Mouse (Mus musculus): ENCODE measurements around the gene Sall4.

Sall4 gene

DNA sequence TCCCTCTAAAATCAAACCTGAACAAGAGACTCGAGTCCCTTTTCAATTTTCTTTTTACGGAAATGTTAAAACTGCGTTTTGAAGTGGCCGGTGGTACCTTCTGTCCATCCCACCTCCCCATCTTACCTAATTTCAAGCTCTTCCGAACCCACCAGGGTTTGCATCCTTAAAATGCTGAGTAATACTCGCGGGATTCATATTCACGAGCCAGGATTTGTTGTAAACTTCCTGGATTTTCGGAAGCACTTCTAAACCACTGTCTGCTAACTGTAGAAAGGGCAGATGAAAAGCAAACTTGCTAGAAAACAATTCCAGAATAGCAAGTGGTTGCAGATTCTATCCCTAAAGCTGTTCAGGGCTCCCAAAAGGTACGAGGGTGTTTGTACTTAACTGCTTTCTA lies at the start of gene Sall4:
Gene Sall4 (minus strand): TSS at position 362 of the 400 bp plus-strand sequence.
- DNase-seq (ENCODE audit: low spot score in 2 of 2) = no peak

- no peak for DNase-seq (ENCODE audit: low spot score in 2 of 2)
Measured at GRCm38 (mm10) chr2:168813243-168813642, 45.5 kb upstream of the Sall4 start.

DNA sequence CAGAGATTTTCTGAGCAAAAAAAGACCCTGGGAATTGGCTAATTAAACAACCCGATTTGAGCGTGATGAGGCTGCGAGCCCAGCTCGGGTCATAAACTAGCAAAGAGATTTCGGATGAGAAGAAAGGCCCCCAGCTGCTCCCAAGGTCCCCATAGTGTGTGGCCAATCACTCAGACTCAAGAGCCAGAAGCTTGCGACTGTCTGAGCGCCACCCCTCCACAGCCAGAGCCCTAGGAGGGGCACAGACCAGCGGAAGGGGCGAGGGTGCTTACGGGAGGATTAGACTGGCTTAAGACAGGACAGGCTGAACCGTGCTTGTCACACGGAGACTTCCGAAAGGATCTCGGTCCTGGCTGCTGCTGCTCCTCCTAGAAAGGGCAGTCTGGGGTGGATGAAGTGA lies 42.2 kb upstream of the Sall4 start:
- DNase-seq (ENCODE audit: low spot score in 2 of 2) = no peak

DNA sequence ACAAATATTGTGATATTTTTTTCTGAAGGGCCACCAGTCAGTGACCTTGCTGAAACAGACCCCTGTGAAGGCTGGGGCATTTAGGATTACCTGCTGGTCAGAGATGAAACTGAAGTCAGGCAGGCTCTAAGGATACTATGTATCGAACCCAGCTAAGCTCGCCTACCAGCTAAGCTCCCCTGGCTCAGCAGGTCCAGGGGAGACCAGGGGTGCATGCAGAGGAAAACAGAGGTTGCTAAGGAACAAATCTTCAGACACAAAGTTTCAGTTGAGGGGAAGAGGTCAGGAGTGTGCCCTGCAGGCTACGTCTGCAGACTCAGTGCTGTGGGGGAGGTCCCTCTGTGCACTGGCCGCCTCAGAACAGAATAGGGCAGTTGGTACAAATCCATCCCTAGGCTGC lies 39.9 kb upstream of the Sall4 start:
- DNase-seq (ENCODE audit: low spot score in 2 of 2) = no peak

DNA sequence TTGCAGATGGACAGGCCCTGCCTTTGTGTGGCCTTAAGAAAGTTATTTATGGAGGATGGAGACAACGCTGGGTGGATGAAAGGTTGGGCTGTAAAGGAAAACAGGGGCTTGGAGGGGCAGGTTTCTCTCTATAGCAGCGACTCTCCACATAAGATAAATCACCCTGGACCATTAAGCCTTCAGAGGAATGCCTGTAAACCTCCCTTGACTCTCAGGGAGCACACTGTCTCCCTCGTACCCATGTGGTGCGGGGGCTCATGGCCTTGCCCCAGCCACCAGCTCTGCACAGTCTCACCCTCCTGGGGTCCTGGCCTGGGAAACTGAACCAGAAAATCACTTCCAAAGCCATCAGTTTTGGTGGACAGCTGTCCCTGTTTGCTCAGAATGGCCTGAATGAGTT lies 36.1 kb upstream of the Sall4 start:
- no peak for DNase-seq (ENCODE audit: low spot score in 2 of 2)

DNA sequence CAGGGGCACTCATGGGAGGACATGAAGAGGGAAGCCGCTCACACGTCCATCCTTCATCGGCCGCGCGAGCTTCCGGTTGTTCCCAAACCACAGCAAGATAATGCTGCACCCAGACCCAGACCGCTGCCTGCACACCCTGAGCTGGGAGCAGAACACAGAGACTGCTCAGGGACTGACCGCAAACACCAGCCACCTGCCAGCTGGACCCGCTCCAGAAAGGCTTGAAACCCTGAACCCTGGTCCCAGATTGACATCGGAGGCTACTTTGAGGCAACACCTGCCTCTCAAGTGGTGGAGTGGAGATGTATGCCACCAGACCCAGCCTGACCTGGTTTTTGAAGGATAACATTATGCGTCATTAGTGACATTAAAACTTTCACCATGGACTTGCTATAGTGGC lies 31.6 kb upstream of the Sall4 start:
- no peak for DNase-seq (ENCODE audit: low spot score in 2 of 2)

DNA sequence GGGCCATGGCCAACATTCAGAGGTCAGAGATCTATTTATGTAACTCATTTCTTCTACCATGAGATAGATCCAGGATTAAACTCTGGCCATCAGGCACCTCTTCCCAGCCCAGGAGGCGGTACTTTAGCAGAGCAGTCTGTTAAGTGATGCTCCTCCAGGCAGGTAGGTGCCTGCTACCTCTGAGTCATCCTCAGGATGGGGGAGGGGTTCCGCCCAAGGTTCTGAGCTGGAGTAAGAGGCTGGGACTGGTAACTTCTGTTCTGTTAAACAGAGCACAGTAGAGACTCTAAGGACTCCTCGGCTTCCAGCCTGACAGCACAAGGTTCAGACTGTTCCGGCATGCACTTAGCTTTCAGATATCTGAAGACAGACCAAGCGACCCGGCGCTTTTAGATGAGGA lies 31.2 kb upstream of the Sall4 start:
- DNase-seq (ENCODE audit: low spot score in 2 of 2) = no peak

GRCm38 (mm10) chr2:168791115-168791802 lies 23.5 kb upstream of the Sall4 start:
- no peak for DNase-seq (ENCODE audit: low spot score in 2 of 2)

DNA sequence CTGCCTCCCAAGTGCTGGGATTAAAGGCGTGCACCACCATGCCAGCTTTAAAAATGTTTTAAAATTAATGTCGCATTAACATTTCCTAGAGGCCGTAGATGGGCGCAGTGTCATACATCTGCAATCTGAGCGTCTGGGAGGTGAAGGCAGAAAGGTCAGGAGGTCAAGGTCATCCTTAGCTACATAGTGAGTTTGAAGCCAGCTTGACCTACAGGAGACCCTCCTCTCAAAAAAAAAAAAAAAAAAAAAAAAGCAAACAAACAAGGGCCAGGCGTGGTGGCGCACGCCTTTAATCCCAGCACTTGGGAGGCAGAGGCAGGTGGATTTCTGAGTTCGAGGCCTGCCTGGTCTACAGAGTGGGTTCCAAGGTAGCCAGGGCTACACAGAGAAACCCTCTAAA lies 18.4 kb upstream of the Sall4 start:
- no peak for DNase-seq (ENCODE audit: low spot score in 2 of 2)

GRCm38 (mm10) chr2:168780596-168780995 lies 12.9 kb upstream of the Sall4 start:
- no peak for DNase-seq (ENCODE audit: low spot score in 2 of 2)

DNA sequence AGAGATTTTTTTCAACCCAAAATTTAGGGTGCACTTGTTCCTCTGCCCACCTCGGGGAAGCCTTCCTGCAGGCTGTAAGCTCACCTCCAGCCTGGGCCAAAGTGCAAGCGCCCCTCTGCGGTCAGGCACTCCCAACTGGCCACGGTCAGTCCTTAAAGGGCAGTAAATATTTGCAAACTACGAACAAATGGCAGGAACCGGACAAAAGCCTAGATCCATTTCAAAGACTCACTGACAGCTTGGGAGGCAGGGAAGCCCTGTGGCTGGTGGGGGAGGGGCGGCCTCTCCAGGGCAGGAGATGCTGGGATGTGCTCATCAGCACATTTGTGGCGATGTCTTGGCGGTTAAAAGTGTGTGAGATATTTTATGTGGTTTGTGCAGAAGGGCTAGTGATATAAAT lies 12.3 kb upstream of the Sall4 start:
- DNase-seq (ENCODE audit: low spot score in 2 of 2) = no peak

- DNase-seq (ENCODE audit: low spot score in 2 of 2) = no peak
Measured at GRCm38 (mm10) chr2:168777481-168777880, 9.7 kb upstream of the Sall4 start.

- DNase-seq (ENCODE audit: low spot score in 2 of 2) = no peak
Measured at GRCm38 (mm10) chr2:168776238-168776637, 8.5 kb upstream of the Sall4 start.

DNA sequence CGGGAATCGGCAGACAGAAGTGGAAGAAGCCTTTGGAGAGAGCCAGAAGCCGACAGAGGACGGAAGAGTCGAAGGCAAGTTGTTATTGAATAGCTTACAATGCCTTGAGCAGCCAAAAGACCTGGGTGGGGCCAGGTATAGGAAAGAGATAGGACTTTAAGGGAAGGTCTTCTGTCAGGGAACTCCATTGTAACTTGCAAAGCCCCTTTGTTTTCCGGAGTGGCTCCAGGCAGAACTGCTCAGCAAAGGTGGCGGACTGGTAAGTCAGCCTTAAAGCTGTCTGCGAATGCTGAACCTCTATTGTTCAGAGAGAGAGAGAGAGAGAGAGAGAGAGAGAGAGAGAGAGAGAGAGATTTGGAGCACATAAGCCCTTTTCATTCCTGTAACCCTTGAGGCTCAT lies 1.5 kb upstream of the Sall4 start:
- DNase-seq (ENCODE audit: low spot score in 2 of 2) = no peak

GRCm38 (mm10) chr2:168766538-168767361 lies 993 bp downstream of the Sall4 start:
- peak in 1 of 2 experiments; percentile 13 for DNase-seq (ENCODE audit: low spot score in 2 of 2)

GRCm38 (mm10) chr2:168765696-168766537 lies 1.8 kb downstream of the Sall4 start:
- DNase-seq (ENCODE audit: low spot score in 2 of 2) = peak in 1 of 2 experiments; percentile 20

GRCm38 (mm10) chr2:168765065-168765681 lies 2.6 kb downstream of the Sall4 start:
- DNase-seq (ENCODE audit: low spot score in 2 of 2) = peak in 1 of 2 experiments; percentile 28

- no peak for DNase-seq (ENCODE audit: low spot score in 2 of 2)
Measured at GRCm38 (mm10) chr2:168764460-168764867, 3.3 kb downstream of the Sall4 start.

GRCm38 (mm10) chr2:168763785-168764184 lies 4.0 kb downstream of the Sall4 start:
- no peak for DNase-seq (ENCODE audit: low spot score in 2 of 2)

- DNase-seq (ENCODE audit: low spot score in 2 of 2) = no peak
Measured at GRCm38 (mm10) chr2:168762411-168762815, 5.3 kb downstream of the Sall4 start.

- DNase-seq (ENCODE audit: low spot score in 2 of 2) = no peak
Measured at GRCm38 (mm10) chr2:168761954-168762353, 5.8 kb downstream of the Sall4 start.

GRCm38 (mm10) chr2:168761141-168761540 lies 6.6 kb downstream of the Sall4 start:
- no peak for DNase-seq (ENCODE audit: low spot score in 2 of 2)
